ENCODE assay signal across 8 mouse cellular contexts in the genomic region with DNA sequence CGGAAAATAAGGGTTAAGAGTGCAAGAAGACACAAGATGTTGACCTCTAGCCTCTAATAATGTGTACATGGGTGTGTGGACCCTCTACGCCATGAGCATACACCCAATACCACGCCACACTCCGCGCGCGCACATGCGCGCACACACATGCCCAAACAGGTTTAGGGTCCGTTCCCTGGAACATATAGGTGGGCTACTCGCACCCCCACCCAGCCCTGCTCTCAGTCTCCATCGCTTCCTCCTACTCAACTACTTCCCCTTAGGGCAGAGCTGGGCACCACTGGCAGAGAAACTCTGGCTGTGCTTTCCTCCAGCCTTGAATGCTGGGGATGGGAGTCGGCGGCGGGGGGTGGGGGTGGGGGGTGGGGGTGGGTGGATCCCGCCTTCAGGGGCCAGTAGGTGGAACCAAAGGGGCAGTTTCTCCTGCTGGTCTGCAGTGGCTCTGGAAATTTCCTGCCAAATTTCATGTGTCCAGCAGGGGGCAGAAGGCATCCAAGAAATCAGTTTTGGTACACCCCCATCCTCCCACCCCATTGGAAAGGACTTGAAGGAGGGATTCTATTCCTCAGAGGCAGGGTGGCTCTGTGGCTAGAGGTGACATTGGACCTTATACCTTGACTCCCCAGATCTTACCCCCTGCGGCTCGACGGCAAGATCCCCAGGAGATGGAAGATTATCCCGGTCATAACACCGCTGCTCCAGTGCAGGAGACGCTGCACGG. TPM values are rescaled to one million over a fixed set of nuclear protein-coding genes. Genes with fewer than 3 reads are reported as not detected.
A peak's percentile ranks its signal among the peaks of the same experiment; 100 is the strongest.
DNase-seq lines count a peak whose midpoint lies in the region; ATAC-seq and TF ChIP-seq lines count a peak whose summit lies in the region.

No protein-coding gene starts in this region.

- no peaks in the 10 kb centered on the region for H3K9me3 ChIP-seq in hindbrain, postnatal 0 days (ENCODE audit: low read length)
- H3K9me3 ChIP-seq in midbrain, embryonic 10.5 days (replicated peaks) = no peaks in the 10 kb centered on the region
- H3K9me3 ChIP-seq in stomach, embryonic 14.5 days (ENCODE audit: control insufficient read depth, low read depth, low read length) = no peaks in the 10 kb centered on the region

- H3K4me1 ChIP-seq in hindbrain, postnatal 0 days (ENCODE audit: insufficient read depth, low read length) = peaks cover 10% of the 10 kb centered on the region; the same call in 1 of the 2 replicates
- H3K4me1 ChIP-seq in midbrain, embryonic 10.5 days = peaks cover 14% of the 10 kb centered on the region
- H3K4me1 ChIP-seq in stomach, embryonic 14.5 days (ENCODE audit: control insufficient read depth, insufficient read depth, low read length) = no peaks in the 10 kb centered on the region

- intact Hi-C loops in left cerebral cortex, postnatal 10 days (cut with DNase I) = loop anchor here (10.0 kb wide), 1 partner anchor 415 kb away; no protein-coding TSS in a partner anchor

- ATAC-seq in hindbrain, postnatal 0 days = peak; percentile 43
- ATAC-seq in stomach, embryonic 14.5 days (ENCODE audit: insufficient number of reproducible peaks, insufficient read depth, low FRiP score, low read depth) = no peak

- TF ChIP-seq CTCF in hindbrain, postnatal 0 days (IDR thresholded peaks at IDR 0.05; ENCODE audit: low read depth) = peak; percentile 86

- H3K27ac ChIP-seq in hindbrain, postnatal 0 days = no peak overlapping the region
- no peak overlapping the region; the same call in 1 of the 2 replicates for H3K27ac ChIP-seq in midbrain, embryonic 10.5 days (replicated peaks)
- no peak overlapping the region for H3K27ac ChIP-seq in stomach, embryonic 14.5 days (ENCODE audit: low read length)

- H3K27me3 ChIP-seq in hindbrain, postnatal 0 days (ENCODE audit: insufficient read depth, low read length) = no peaks in the 10 kb centered on the region
- H3K27me3 ChIP-seq in midbrain, embryonic 10.5 days (ENCODE audit: low read depth, poor library complexity, severe bottlenecking) = peaks cover 56% of the 10 kb centered on the region
- H3K27me3 ChIP-seq in stomach, embryonic 14.5 days (ENCODE audit: control insufficient read depth, insufficient read depth, low read length) = 0 out of 2 replicates have a peak, but pooled peaks cover 4% of the 10 kb centered on the region

- no peak overlapping the region for H3K4me3 ChIP-seq in hindbrain, postnatal 0 days (ENCODE audit: low read length)
- H3K4me3 ChIP-seq in midbrain, embryonic 10.5 days = peak overlapping the region; percentile 38
- no peak overlapping the region for H3K4me3 ChIP-seq in stomach, embryonic 14.5 days (ENCODE audit: low read depth, low read length)

- 0 out of 2 replicates have a peak overlapping the region, but pooled peaks have one; percentile 17 for H3K9ac ChIP-seq in hindbrain, postnatal 0 days (replicated peaks; ENCODE audit: low read length)
- no peak overlapping the region for H3K9ac ChIP-seq in stomach, embryonic 14.5 days (replicated peaks; ENCODE audit: low read depth, low read length)

- 23% methylated on average over 23 of the region's 23 CpGs for WGBS in hindbrain, postnatal 0 days
- 18% methylated on average over 23 of the region's 23 CpGs for WGBS in midbrain, embryonic 10.5 days
- 22% methylated on average over 23 of the region's 23 CpGs for whole genome bisulfite sequencing in stomach, embryonic 14.5 days

- H3K36me3 ChIP-seq in hindbrain, postnatal 0 days (ENCODE audit: insufficient read depth, low read length) = no peaks in the 10 kb centered on the region
- H3K36me3 ChIP-seq in midbrain, embryonic 10.5 days = no peaks in the 10 kb centered on the region
- no peaks in the 10 kb centered on the region for H3K36me3 ChIP-seq in stomach, embryonic 14.5 days (ENCODE audit: control insufficient read depth, insufficient read depth, low read length)

- peak overlapping the region; percentile 35 for H3K4me2 ChIP-seq in hindbrain, postnatal 0 days (ENCODE audit: low read depth, low read length)
- peak overlapping the region; percentile 14; the same call in 1 of the 2 replicates for H3K4me2 ChIP-seq in stomach, embryonic 14.5 days (replicated peaks; ENCODE audit: low read depth, low read length)

- peak; percentile 60 for DNase-seq in gastrocnemius, adult 18-20 months (ENCODE audit: low spot score)
- no peak for DNase-seq in gastrocnemius, postnatal 25 days
- DNase-seq in cerebellum, adult 8-10 months = peak; percentile 87
- DNase-seq in forelimb bud, embryonic 11.5 days (ENCODE audit: low read depth, low spot score) = peak; percentile 77
- DNase-seq in hindbrain, postnatal 0 days (ENCODE audit: low spot score) = peak; percentile 89
- DNase-seq in left cerebral cortex, postnatal 10 days (ENCODE audit: extremely low spot score in 1 of 2, low spot score in 2 of 2) = peak; percentile 75 to 77
- peak; percentile 76 for DNase-seq in midbrain, embryonic 10.5 days (ENCODE audit: low spot score)

RNA-seq across cellular contexts. Expression of gene Cd40, which starts 14.8 kb away (rescaled TPM):
- total RNA-seq in gastrocnemius, adult 18-20 months (2021) = under 1 TPM; 0.28 to 0.41 TPM
- total RNA-seq in gastrocnemius, postnatal 25 days (2021) = under 1 TPM; 0.48 to 0.84 TPM
- 3.8 and 7.3 TPM in 2 replicates for total RNA-seq in hindbrain, postnatal 0 days (2014; rRNA removed)
- 4.8 and 5.4 TPM in 2 replicates for polyA plus RNA-seq in hindbrain, postnatal 0 days (2015; fragmentation: Nextera tagmentation; extraction: Ambion mirVana)
- total RNA-seq in left cerebral cortex, postnatal 10 days (2021) = 1 to 10 TPM; 1.2 to 2.5 TPM
- 6.4 and 8.1 TPM in 2 replicates for polyA plus RNA-seq in midbrain, embryonic 10.5 days (2016; fragmentation: Nextera tagmentation; extraction: Ambion mirVana)
- 8.3 and 9.7 TPM in 2 replicates for polyA plus RNA-seq in stomach, embryonic 14.5 days (2014; fragmentation: Nextera tagmentation; extraction: Ambion mirVana)

RNA-seq across cellular contexts. Expression of gene 1700025C18Rik, which starts 20.3 kb away (rescaled TPM):
- total RNA-seq in gastrocnemius, adult 18-20 months (2021) = not detected
- not detected for total RNA-seq in gastrocnemius, postnatal 25 days (2021)
- not detected in 2 replicates for total RNA-seq in hindbrain, postnatal 0 days (2014; rRNA removed)
- polyA plus RNA-seq in hindbrain, postnatal 0 days (2015; fragmentation: Nextera tagmentation; extraction: Ambion mirVana) = not detected in 2 replicates
- not detected for total RNA-seq in left cerebral cortex, postnatal 10 days (2021)
- polyA plus RNA-seq in midbrain, embryonic 10.5 days (2016; fragmentation: Nextera tagmentation; extraction: Ambion mirVana) = not detected in 2 replicates
- not detected in 2 replicates for polyA plus RNA-seq in stomach, embryonic 14.5 days (2014; fragmentation: Nextera tagmentation; extraction: Ambion mirVana)

RNA-seq across cellular contexts. Expression of gene Ncoa5, which starts 35.6 kb away (rescaled TPM):
- total RNA-seq in gastrocnemius, adult 18-20 months (2021) = 10 to 100 TPM; 11.1 to 11.7 TPM
- 10 to 100 TPM in 1 of 2 experiments, 1 to 10 TPM in 1; 9.9 to 12.6 TPM for total RNA-seq in gastrocnemius, postnatal 25 days (2021)
- 60.8 and 101 TPM in 2 replicates for total RNA-seq in hindbrain, postnatal 0 days (2014; rRNA removed)
- 55.5 and 56.3 TPM in 2 replicates for polyA plus RNA-seq in hindbrain, postnatal 0 days (2015; fragmentation: Nextera tagmentation; extraction: Ambion mirVana)
- total RNA-seq in left cerebral cortex, postnatal 10 days (2021) = 10 to 100 TPM; 61.1 to 61.2 TPM
- 95.1 and 109 TPM in 2 replicates for polyA plus RNA-seq in midbrain, embryonic 10.5 days (2016; fragmentation: Nextera tagmentation; extraction: Ambion mirVana)
- 53.8 and 54.3 TPM in 2 replicates for polyA plus RNA-seq in stomach, embryonic 14.5 days (2014; fragmentation: Nextera tagmentation; extraction: Ambion mirVana)
